Mouse (Mus musculus) induced T-regulatory cell, adult 2 months (primary cell): ENCODE measurements around the gene Prdm15.
A peak's percentile ranks its signal among the peaks of the same experiment; 100 is the strongest.

Experiments used
- DNase-seq: peaks from one replicate; pipeline ENCODE4 v3.0.0-alpha.2; 2012; ENCODE audit warnings: low read depth

Prdm15 gene

GRCm38 (mm10) chr16:97819532-97819931, 32.1 kb downstream of the Prdm15 start:
- DNase-seq = no peak

- no peak for DNase-seq
These were observed 34.2 kb downstream of the Prdm15 start for GRCm38 (mm10) chr16:97817414-97817813.

- no peak for DNase-seq
These were observed 36.4 kb downstream of the Prdm15 start for GRCm38 (mm10) chr16:97815269-97815668.

- DNase-seq = no peak
These were observed 37.6 kb downstream of the Prdm15 start for GRCm38 (mm10) chr16:97814060-97814459.

GRCm38 (mm10) chr16:97808881-97809280, 42.8 kb downstream of the Prdm15 start:
- no peak for DNase-seq

- DNase-seq = no peak
These were observed 46.0 kb downstream of the Prdm15 start for GRCm38 (mm10) chr16:97805646-97806045.

- DNase-seq = peak; percentile 70
These were observed 46.7 kb downstream of the Prdm15 start for GRCm38 (mm10) chr16:97804680-97805547.

GRCm38 (mm10) chr16:97797950-97798869, 53.4 kb downstream of the Prdm15 start:
- DNase-seq = peak; percentile 11

GRCm38 (mm10) chr16:97797212-97797611, 54.4 kb downstream of the Prdm15 start:
- DNase-seq = no peak

- DNase-seq = no peak
These were observed 57.4 kb downstream of the Prdm15 start for GRCm38 (mm10) chr16:97794256-97794655.

GRCm38 (mm10) chr16:97783057-97783456, 68.6 kb downstream of the Prdm15 start:
- DNase-seq = no peak

GRCm38 (mm10) chr16:97778353-97779025, 73.2 kb downstream of the Prdm15 start:
- peak; percentile 61 for DNase-seq

- no peak for DNase-seq
These were observed 85.1 kb downstream of the Prdm15 start for GRCm38 (mm10) chr16:97766501-97766900.

GRCm38 (mm10) chr16:97764626-97765025, 87.0 kb downstream of the Prdm15 start:
- DNase-seq = no peak

- no peak for DNase-seq
These were observed 87.7 kb downstream of the Prdm15 start for GRCm38 (mm10) chr16:97763990-97764340.

GRCm38 (mm10) chr16:97763061-97763989, 88.3 kb downstream of the Prdm15 start, which contains the start of gene Ripk4:
Gene Ripk4, minus strand, starts transcription at chr16:97763787.
- DNase-seq = peak; percentile 65

- no peak for DNase-seq
These were observed 89.9 kb downstream of the Prdm15 start for GRCm38 (mm10) chr16:97761782-97762181.

GRCm38 (mm10) chr16:97759681-97760080, 92.0 kb downstream of the Prdm15 start:
- no peak for DNase-seq

- DNase-seq = no peak
These were observed 93.4 kb downstream of the Prdm15 start for GRCm38 (mm10) chr16:97758288-97758687.

GRCm38 (mm10) chr16:97756460-97756859, 95.2 kb downstream of the Prdm15 start:
- DNase-seq = no peak

- no peak for DNase-seq
These were observed 99.2 kb downstream of the Prdm15 start for GRCm38 (mm10) chr16:97752316-97752941.
